Mouse (Mus musculus) c-Kit-positive CD71-positive TER-119-negative erythroid progenitor cells, embryonic 14.5 days (primary cell): ENCODE results near the gene Sfxn3.
A peak's percentile ranks its signal among the peaks of the same experiment; 100 is the strongest.

Source experiments
- DNase-seq: peaks from one replicate; pipeline ENCODE4 v3.0.0-alpha.2; 2013; ENCODE audit warnings: low read depth

Gene Sfxn3

GRCm38 (mm10) chr19:45047417-45047934 is at the start of gene Sfxn3:
TSS of gene Sfxn3 (plus strand) at chr19:45047503.
- DNase-seq: peak; percentile 76

- no peak for DNase-seq
Measured at GRCm38 (mm10) chr19:44997786-44998185, 49.5 kb upstream of the Sfxn3 start.

DNA sequence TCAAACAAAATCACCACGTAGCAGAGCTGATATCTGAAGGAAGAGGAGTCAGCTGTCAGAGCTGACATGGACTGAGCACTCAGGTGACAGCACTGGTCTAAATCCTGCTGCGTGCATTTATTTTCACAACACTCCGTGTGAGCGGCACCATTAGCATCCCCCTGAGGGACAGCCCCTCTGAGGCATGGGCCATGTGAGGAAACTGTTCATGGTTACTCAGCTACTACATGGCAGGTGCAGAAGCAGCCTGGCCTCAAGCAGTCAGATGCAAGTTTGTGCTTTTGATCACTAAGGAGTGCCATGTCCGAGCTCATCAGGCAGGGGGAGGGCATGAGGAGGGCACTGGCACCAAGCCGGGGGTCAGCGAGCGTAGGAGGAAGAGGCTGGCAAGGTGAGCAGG is 47.7 kb upstream of the Sfxn3 start:
- DNase-seq: no peak

- DNase-seq: no peak
Measured at GRCm38 (mm10) chr19:45002301-45002700, 45.0 kb upstream of the Sfxn3 start.

DNA sequence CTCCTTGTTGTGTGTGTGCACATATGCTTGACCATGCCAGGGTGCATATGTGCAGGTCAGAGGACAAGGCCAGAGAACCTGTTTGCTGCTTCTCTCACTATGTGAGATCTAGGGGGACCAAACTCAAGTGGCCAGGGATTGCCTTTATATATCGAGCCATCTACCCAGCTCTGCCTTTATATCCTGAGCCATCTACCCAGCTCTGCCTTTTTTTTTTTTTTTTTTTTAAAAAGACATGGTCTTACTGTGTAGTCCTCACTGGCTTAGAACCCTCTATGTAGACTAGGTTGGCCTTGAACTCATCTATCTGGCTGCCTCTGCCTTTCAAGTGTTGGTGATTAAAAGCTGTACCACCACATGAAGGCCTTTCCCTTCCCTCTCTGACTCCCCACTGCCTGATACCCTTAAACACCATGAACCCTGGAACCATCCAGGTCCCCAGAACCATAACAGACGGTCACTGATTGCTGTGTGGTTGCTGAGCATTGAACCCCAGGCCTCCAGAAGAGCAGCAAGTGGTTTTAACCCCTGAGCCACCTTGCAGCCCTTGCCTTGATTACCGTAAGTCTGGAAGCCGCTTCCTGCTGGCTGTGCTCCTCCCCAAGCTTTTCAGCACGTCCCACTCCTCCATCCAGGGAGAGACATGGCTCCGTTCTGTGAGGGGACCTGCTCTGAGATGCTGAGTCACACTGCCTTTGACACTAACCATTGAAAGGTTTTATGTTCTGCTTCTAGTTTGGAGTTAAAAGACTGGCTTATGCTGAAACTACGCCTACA is 43.4 kb upstream of the Sfxn3 start:
- DNase-seq: no peak

GRCm38 (mm10) chr19:45005444-45005843 is 41.9 kb upstream of the Sfxn3 start, which contains the start of gene Twnk:
TSS of gene Twnk (plus strand) at chr19:45005663.
- DNase-seq: peak; percentile 78

- peak; percentile 87 for DNase-seq
Measured at GRCm38 (mm10) chr19:45005957-45006712, 41.2 kb upstream of the Sfxn3 start, which contains the start of gene Mrpl43. TSS of gene Mrpl43 (minus strand) at chr19:45006442.

- no peak for DNase-seq
Measured at GRCm38 (mm10) chr19:45007021-45007420, 40.3 kb upstream of the Sfxn3 start.

- no peak for DNase-seq
Measured at GRCm38 (mm10) chr19:45007425-45008191, 39.7 kb upstream of the Sfxn3 start.

DNA sequence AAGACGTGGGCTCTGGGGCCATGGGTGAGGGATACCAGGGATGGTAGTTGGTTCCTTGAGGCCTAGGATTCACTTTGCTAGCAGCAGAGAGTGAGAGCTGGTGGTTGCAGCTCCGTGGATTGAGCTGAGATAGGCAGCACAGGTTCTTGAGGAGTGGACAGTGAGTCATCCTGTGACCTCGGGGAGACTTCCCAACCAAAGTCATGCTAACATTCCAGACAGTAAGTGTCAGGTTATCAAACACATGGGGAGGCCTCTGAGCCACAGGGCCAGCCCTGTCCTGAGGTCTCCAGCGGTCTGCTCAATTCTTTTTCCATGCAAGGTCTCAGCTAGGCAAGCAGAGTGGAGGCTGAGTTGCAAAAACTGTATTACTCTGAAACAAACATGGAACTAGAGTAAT is 36.7 kb upstream of the Sfxn3 start:
- no peak for DNase-seq

DNA sequence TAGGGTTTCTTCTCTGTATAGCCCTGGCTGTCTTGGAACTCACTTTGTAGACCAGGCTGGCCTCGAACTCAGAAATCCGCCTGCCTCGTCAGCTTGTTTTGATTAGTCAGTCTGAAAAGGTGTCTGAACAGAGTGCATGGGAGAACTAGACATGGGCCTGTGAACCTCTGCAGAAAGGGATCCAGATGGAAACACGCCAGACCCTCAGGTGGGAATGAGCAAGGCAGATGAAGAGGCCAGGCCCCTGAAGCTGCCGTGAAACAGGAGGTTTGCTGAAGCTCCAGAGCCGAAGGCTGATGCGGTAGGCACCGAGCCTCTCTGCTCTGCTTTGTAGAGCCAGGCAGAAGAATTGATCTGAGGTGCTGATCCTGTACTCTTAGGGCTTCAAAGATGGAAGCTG is 35.1 kb upstream of the Sfxn3 start:
- DNase-seq: no peak

GRCm38 (mm10) chr19:45012636-45013035 is 34.7 kb upstream of the Sfxn3 start:
- DNase-seq: no peak

DNA sequence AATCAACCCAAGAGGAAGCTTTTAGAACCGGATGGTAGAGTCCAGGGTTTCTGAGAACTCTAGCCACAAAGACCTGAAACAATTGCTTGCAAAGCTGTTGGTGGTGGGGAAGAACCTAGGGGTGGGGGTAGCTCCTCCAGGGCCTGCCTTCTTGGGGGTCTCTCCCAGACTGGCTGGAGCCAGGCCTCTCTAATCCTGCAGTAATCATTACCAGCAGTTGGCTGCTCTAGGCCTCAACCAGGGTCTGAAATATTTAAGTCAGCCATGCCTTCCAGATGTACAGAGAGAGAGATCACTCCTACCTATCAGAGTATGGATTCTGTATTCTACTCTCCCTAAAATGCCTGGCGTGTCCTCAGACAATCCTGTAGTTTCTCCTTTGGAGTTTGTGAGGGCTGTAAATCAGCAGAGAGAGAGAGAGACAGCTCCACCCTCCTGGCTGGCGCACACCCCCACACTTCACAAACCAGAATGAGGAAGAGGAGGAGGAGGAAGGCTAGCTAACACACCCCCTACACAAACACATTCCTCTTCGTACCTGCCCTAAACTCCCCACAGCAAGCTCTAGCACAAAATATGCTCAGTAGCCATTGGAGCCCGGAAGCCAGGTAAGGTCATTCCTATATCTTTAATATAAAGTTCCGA is 33.6 kb upstream of the Sfxn3 start:
- no peak for DNase-seq

DNA sequence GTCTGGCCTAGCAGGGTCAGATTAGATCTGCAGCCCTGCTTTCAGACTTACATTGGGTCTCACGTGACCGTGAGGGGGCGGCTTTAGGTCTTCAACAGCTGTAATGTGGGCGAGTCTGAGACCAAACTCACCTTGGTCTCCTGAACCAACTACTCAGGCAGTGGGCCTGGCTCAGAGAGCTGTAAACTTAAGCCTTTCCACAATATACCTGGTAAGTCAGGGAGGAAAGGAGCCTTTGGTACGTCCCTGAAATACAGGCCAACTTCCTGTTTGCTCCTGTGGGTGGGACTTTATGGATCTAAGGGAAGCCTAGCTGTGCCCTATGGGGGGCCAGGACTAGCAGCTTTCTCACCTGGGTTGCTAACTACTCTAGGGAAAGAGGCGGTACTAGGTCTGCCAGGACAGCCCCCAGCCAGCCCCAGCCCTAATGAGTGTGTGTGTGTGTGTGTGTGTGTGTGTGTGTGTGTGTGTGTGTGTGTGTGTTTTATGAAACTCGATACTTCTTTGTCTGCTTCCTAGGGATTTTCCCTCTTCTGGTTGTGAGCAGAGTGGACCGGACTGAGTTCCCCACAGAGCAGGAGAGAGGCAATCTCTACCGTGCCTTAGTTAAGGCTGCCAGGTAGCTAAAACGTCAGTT is 32.9 kb upstream of the Sfxn3 start, which contains the start of gene Lzts2:
Gene Lzts2 (plus strand): TSS at position 80 of the 637 bp plus-strand sequence.
- no peak for DNase-seq

DNA sequence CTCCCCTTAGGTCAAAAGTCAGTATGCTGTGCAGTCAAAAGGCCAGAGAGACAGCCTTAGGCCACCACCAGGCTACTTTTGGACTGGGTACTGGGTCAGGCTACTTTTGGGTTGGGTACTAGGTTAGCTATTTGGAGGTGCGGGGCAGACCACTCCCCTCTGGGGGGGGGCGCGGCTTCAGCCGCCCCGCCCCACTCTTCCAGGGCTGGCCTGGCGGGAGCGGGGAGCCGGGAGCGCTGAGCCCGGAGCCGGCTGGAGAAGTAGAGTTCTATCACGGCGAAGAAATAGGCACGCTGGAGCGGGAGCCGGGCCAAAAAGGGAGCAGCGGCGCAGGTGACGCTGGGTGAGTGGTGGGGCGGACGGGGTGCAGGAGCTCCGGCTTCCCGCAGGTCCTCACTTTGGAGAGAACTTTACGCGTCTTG is 32.3 kb upstream of the Sfxn3 start:
- DNase-seq: no peak

DNA sequence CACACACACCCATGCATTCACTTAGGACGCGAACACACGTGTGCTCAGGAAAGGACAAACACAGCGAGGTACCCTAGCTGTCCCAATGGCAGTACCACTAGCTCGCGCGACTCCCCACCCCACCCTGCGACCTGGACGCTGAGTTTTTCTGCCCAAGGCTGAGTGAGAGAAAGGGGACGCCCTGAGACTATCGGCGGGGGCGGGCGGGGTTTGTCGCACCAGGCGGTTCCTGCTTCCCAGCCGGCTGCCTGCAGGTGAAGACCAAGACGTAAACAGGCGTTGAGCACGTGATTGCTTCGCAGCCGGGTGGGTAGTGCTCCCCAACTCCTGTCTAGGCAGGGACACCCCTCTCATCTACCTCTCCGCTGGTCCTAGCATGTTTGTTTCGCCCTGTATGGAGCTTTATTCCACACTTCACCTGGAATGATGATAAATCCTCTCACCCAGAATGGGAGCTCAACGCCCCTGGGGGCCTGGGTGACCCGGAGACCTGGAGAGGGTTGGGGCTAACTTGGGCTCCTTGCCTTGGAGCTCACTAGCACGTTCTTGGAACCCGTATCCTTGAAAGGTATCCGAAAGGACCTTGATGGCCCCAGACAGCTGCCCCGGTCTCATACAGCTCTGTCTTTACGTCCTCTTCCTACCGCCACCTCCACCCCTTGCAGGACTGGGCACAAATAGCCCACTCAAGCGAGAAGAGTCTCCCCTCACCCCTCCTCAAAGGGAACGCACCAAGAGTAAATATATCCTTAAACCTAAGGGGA is 31.6 kb upstream of the Sfxn3 start:
- no peak for DNase-seq

- DNase-seq: no peak
Measured at GRCm38 (mm10) chr19:45016341-45017215, 30.7 kb upstream of the Sfxn3 start.

GRCm38 (mm10) chr19:45017216-45017771 is 30.0 kb upstream of the Sfxn3 start:
- no peak for DNase-seq

GRCm38 (mm10) chr19:45017909-45018308 is 29.4 kb upstream of the Sfxn3 start:
- DNase-seq: no peak
